Mouse (Mus musculus) macrophage (primary cell): Measurements from ENCODE around the gene Tle1. TPM values are rescaled to one million over a fixed set of nuclear protein-coding genes. Genes with fewer than 3 reads are reported as not detected.

Source experiments
- H3K27ac ChIP-seq: fragments of 350-480 bp; formaldehyde crosslinking; 2 replicates; pipeline ENCODE4 v1.9.0; 2021
- H3K36me3 ChIP-seq: fragments of 350-480 bp; formaldehyde crosslinking; 2 replicates; pipeline ENCODE4 v1.9.0; 2021; ENCODE audit errors: inconsistent target
- H3K4me3 ChIP-seq: fragments of 350-480 bp; formaldehyde crosslinking; 2 replicates; pipeline ENCODE4 v1.9.0; 2021; ENCODE audit errors: inconsistent target
- H3K79me2 ChIP-seq: fragments of 350-480 bp; formaldehyde crosslinking; 2 replicates; pipeline ENCODE4 v1.9.0; 2021; ENCODE audit errors: inconsistent target
- WGBS: methylation state at CpG from one replicate; pipeline ENCODE4 v1.1.7; 2026; ENCODE audit warnings: inconsistent platforms; ENCODE audit not compliant: missing documents; 5-methylcytosine and 5-hydroxymethylcytosine counted together
- polyA plus RNA-seq: library from polyadenylated mRNA; stranded (reverse); fragments of 250-400 nt; gene quantifications from 3 replicates; pipeline ENCODE4 v1.2.4, GENCODE M21; 2018; ENCODE audit warnings: inconsistent platforms
- total RNA-seq, 78 experiments: library from RNA; depleted of rRNA; stranded (reverse); fragments of 250-400 nt; gene quantifications; 1 replicate in 9 of 78; 2 replicates in 24 of 78; 3 replicates in 43 of 78; 4 replicates in 2 of 78; pipeline ENCODE4 v1.2.4; 2018; ENCODE audit warnings: inconsistent platforms in 56 of 78

Tle1 gene
- total RNA-seq (2018; cell fraction: chromatin; rRNA removed) = 10 to 100 TPM in 7 of 26 experiments, 1 to 10 TPM in 19; 2.2 to 22.5 (median 6.0) TPM
- 1 to 10 TPM; 1.1 to 5.3 (median 2.6) TPM for total RNA-seq (2018; cell fraction: cytosol; rRNA removed)
- total RNA-seq (2018; cell fraction: nucleus; rRNA removed) = 10 to 100 TPM in 4 of 26 experiments, 1 to 10 TPM in 22; 1.2 to 12.7 (median 3.6) TPM
- polyA plus RNA-seq = 2.9 to 5.1 TPM (median 3.5 TPM) in 3 replicates

- H3K27ac ChIP-seq = no peak within 1 kb of the TSS
- H3K4me3 ChIP-seq = peak within 1 kb of the TSS; percentile 52
- no peaks in the 10 kb centered on the region; the same call in 1 of the 2 replicates for H3K79me2 ChIP-seq
- under 1% methylated on average over 100 of the region's 107 CpGs for WGBS
- H3K36me3 ChIP-seq = no peaks in the 10 kb centered on the region
These were observed at the start of gene Tle1 for GRCm38 (mm10) chr4:72200559-72201409. TSS of gene Tle1 (minus strand) at chr4:72200919.

- Histone ChIP-seq H3K4me3 (no peak overlapping the region), H3K27ac (no peak overlapping the region), H3K79me2 (no peaks in the 10 kb centered on the region), H3K36me3 (no peaks in the 10 kb centered on the region)
- WGBS = 71% methylated on average over 4 of the region's 4 CpGs
These were observed 33.0 kb upstream of the Tle1 start for GRCm38 (mm10) chr4:72233584-72234219.

GRCm38 (mm10) chr4:72232206-72232605 is 31.5 kb upstream of the Tle1 start:
- Histone ChIP-seq H3K79me2 (no peaks in the 10 kb centered on the region), H3K27ac (no peak overlapping the region), H3K4me3 (no peak overlapping the region), H3K36me3 (no peaks in the 10 kb centered on the region)
- 28% methylated on average over 3 of the region's 3 CpGs for WGBS

- no peak overlapping the region for H3K27ac ChIP-seq
- H3K79me2 ChIP-seq = no peaks in the 10 kb centered on the region
- H3K36me3 ChIP-seq = no peaks in the 10 kb centered on the region
- no peak overlapping the region for H3K4me3 ChIP-seq
These were observed 30.1 kb upstream of the Tle1 start for GRCm38 (mm10) chr4:72230832-72231231.

GRCm38 (mm10) chr4:72221629-72222028 is 20.9 kb upstream of the Tle1 start:
- 97% methylated on average over 3 of the region's 3 CpGs for WGBS
- H3K79me2 ChIP-seq = no peaks in the 10 kb centered on the region
- no peaks in the 10 kb centered on the region for H3K36me3 ChIP-seq
- no peak overlapping the region for H3K4me3 ChIP-seq
- H3K27ac ChIP-seq = no peak overlapping the region

GRCm38 (mm10) chr4:72204420-72205045 is 3.8 kb upstream of the Tle1 start:
- Histone ChIP-seq H3K36me3 (no peaks in the 10 kb centered on the region), H3K27ac (no peak overlapping the region), H3K4me3 (no peak overlapping the region), H3K79me2 (no peaks in the 10 kb centered on the region)
- WGBS = 34% methylated on average over 6 of the region's 6 CpGs

GRCm38 (mm10) chr4:72201521-72201991 is 837 bp upstream of the Tle1 start:
- Histone ChIP-seq H3K4me3 (peak overlapping the region; percentile 52), H3K36me3 (no peaks in the 10 kb centered on the region), H3K27ac (no peak overlapping the region), H3K79me2 (no peaks in the 10 kb centered on the region; the same call in 1 of the 2 replicates)
- WGBS = 1% methylated on average over 24 of the region's 24 CpGs

GRCm38 (mm10) chr4:72199571-72200558 is 854 bp downstream of the Tle1 start:
- Histone ChIP-seq H3K36me3 (no peaks in the 10 kb centered on the region), H3K4me3 (peak overlapping the region; percentile 16; the same call in 1 of the 2 replicates), H3K79me2 (no peaks in the 10 kb centered on the region; the same call in 1 of the 2 replicates), H3K27ac (no peak overlapping the region)
- WGBS = 1% methylated on average over 78 of the region's 103 CpGs

- 1% methylated on average over 22 of the region's 22 CpGs for WGBS
- Histone ChIP-seq H3K27ac (no peak overlapping the region), H3K36me3 (no peaks in the 10 kb centered on the region), H3K79me2 (peaks cover 5% of the 10 kb centered on the region; the same call in 1 of the 2 replicates), H3K4me3 (peak overlapping the region; percentile 16; the same call in 1 of the 2 replicates)
These were observed 1.8 kb downstream of the Tle1 start for GRCm38 (mm10) chr4:72198877-72199411.

GRCm38 (mm10) chr4:72197888-72198605 is 2.7 kb downstream of the Tle1 start:
- Histone ChIP-seq H3K27ac (no peak overlapping the region), H3K79me2 (peaks cover 5% of the 10 kb centered on the region; the same call in 1 of the 2 replicates), H3K4me3 (no peak overlapping the region), H3K36me3 (no peaks in the 10 kb centered on the region)
- WGBS = 74% methylated on average over 7 of the region's 7 CpGs

- H3K79me2 ChIP-seq = peaks cover 5% of the 10 kb centered on the region; the same call in 1 of the 2 replicates
- no peak overlapping the region for H3K27ac ChIP-seq
- H3K4me3 ChIP-seq = no peak overlapping the region
- H3K36me3 ChIP-seq = no peaks in the 10 kb centered on the region
- WGBS = 42% methylated on average over 6 of the region's 6 CpGs
These were observed 5.4 kb downstream of the Tle1 start for GRCm38 (mm10) chr4:72195116-72195835.

- Histone ChIP-seq H3K36me3 (no peaks in the 10 kb centered on the region), H3K4me3 (no peak overlapping the region), H3K79me2 (peaks cover 5% of the 10 kb centered on the region; the same call in 1 of the 2 replicates), H3K27ac (no peak overlapping the region)
- WGBS = 88% methylated on average over 1 of the region's 1 CpGs
These were observed 7.4 kb downstream of the Tle1 start for GRCm38 (mm10) chr4:72193276-72193675.
